Mouse (Mus musculus): ENCODE data around the gene Lsamp. TPM values are rescaled to one million over a fixed set of nuclear protein-coding genes. Genes with fewer than 3 reads are reported as not detected.

Lsamp gene
- polyA plus RNA-seq, 1 experiment from 2014 or later: 0.20 TPM

- WGBS: 62% methylated on average over 2 of the region's 2 CpGs
- ATAC-seq: no peak
- TF ChIP-seq CTCF (IDR thresholded peaks at IDR 0.05): no peak
- TF ChIP-seq EP300 (IDR thresholded peaks at IDR 0.05): no peak
Observed at GRCm38 (mm10) chr16:40075556-40075955, 91.4 kb downstream of the Lsamp start.

GRCm38 (mm10) chr16:40080224-40080623 lies 96.1 kb downstream of the Lsamp start:
- no peaks in the 10 kb centered on the region for H3K4me1 ChIP-seq (ENCODE audit: insufficient read depth, low read depth, low read length)
- no peak overlapping the region for H3K4me3 ChIP-seq (ENCODE audit: low read depth, low read length)
- H3K27ac ChIP-seq (ENCODE audit: low read length): no peak overlapping the region
- no peak for ATAC-seq
- no peaks in the 10 kb centered on the region for H3K9me3 ChIP-seq (ENCODE audit: low read length)
- no peak overlapping the region for H3K4me2 ChIP-seq (replicated peaks; ENCODE audit: low read depth, low read length)
- H3K27me3 ChIP-seq (replicated peaks; ENCODE audit: insufficient read depth, low read length): no peaks in the 10 kb centered on the region
- no peak overlapping the region for H3K9ac ChIP-seq (replicated peaks; ENCODE audit: low read depth)
- H3K36me3 ChIP-seq (ENCODE audit: insufficient read depth, low read length): no peaks in the 10 kb centered on the region
- no peak for DNase-seq (ENCODE audit: low spot score)
- TF ChIP-seq EP300 (IDR thresholded peaks at IDR 0.05) (no peak), CTCF (IDR thresholded peaks at IDR 0.05) (no peak; the same call in 1 of the 2 replicates)
- 65% methylated on average over 3 of the region's 3 CpGs for WGBS

More at GRCm38 (mm10) chr16:40075556-40075955, 91.4 kb downstream of the Lsamp start:
- H3K4me2 ChIP-seq (replicated peaks; ENCODE audit: low read depth, low read length): no peak overlapping the region
- no peak overlapping the region for H3K4me3 ChIP-seq (ENCODE audit: low read depth, low read length)
- no peaks in the 10 kb centered on the region for H3K27me3 ChIP-seq (replicated peaks; ENCODE audit: insufficient read depth, low read length)
- no peak overlapping the region for H3K27ac ChIP-seq (ENCODE audit: low read length)
- no peaks in the 10 kb centered on the region for H3K9me3 ChIP-seq (ENCODE audit: low read length)
- H3K9ac ChIP-seq (replicated peaks; ENCODE audit: low read depth): no peak overlapping the region
- DNase-seq (ENCODE audit: low spot score): no peak
- no peaks in the 10 kb centered on the region for H3K4me1 ChIP-seq (ENCODE audit: insufficient read depth, low read depth, low read length)
- no peaks in the 10 kb centered on the region for H3K36me3 ChIP-seq (ENCODE audit: insufficient read depth, low read length)

GRCm38 (mm10) chr16:40104329-40104728 lies 120.2 kb downstream of the Lsamp start:
- Histone ChIP-seq H3K4me2 (replicated peaks; ENCODE audit: low read depth, low read length) (no peak overlapping the region), H3K4me1 (ENCODE audit: insufficient read depth, low read depth, low read length) (no peaks in the 10 kb centered on the region), H3K27ac (ENCODE audit: low read length) (no peak overlapping the region), H3K9ac (replicated peaks; ENCODE audit: low read depth) (no peak overlapping the region), H3K4me3 (ENCODE audit: low read depth, low read length) (no peak overlapping the region), H3K27me3 (replicated peaks; ENCODE audit: insufficient read depth, low read length) (no peaks in the 10 kb centered on the region), H3K36me3 (ENCODE audit: insufficient read depth, low read length) (no peaks in the 10 kb centered on the region), H3K9me3 (ENCODE audit: low read length) (no peaks in the 10 kb centered on the region)
- TF ChIP-seq CTCF (IDR thresholded peaks at IDR 0.05): no peak
- no peak for TF ChIP-seq EP300 (IDR thresholded peaks at IDR 0.05)
- DNase-seq (ENCODE audit: low spot score): no peak
- no peak for ATAC-seq
- WGBS: 55% methylated on average over 4 of the region's 4 CpGs

GRCm38 (mm10) chr16:40182918-40183317 lies 198.8 kb downstream of the Lsamp start:
- no peak for ATAC-seq
- no peaks in the 10 kb centered on the region for H3K9me3 ChIP-seq (ENCODE audit: low read length)
- no peak overlapping the region for H3K9ac ChIP-seq (replicated peaks; ENCODE audit: low read depth)
- no peak overlapping the region for H3K4me3 ChIP-seq (ENCODE audit: low read depth, low read length)
- H3K4me2 ChIP-seq (replicated peaks; ENCODE audit: low read depth, low read length): no peak overlapping the region
- WGBS: 50% methylated on average over 1 of the region's 1 CpGs
- no peaks in the 10 kb centered on the region for H3K36me3 ChIP-seq (ENCODE audit: insufficient read depth, low read length)
- no peaks in the 10 kb centered on the region for H3K27me3 ChIP-seq (replicated peaks; ENCODE audit: insufficient read depth, low read length)
- DNase-seq (ENCODE audit: low spot score): no peak
- TF ChIP-seq CTCF (IDR thresholded peaks at IDR 0.05) (no peak), EP300 (IDR thresholded peaks at IDR 0.05) (no peak)
- no peaks in the 10 kb centered on the region for H3K4me1 ChIP-seq (ENCODE audit: insufficient read depth, low read depth, low read length)
- H3K27ac ChIP-seq (ENCODE audit: low read length): no peak overlapping the region

- WGBS: 67% methylated on average over 4 of the region's 4 CpGs
- H3K27me3 ChIP-seq (replicated peaks; ENCODE audit: insufficient read depth, low read length): no peaks in the 10 kb centered on the region
- no peak for ATAC-seq
- no peak overlapping the region for H3K27ac ChIP-seq (ENCODE audit: low read length)
- H3K4me1 ChIP-seq (ENCODE audit: insufficient read depth, low read depth, low read length): no peaks in the 10 kb centered on the region
- TF ChIP-seq EP300 (IDR thresholded peaks at IDR 0.05) (no peak), CTCF (IDR thresholded peaks at IDR 0.05) (no peak)
- no peak for DNase-seq (ENCODE audit: low spot score)
- H3K9me3 ChIP-seq (ENCODE audit: low read length): no peaks in the 10 kb centered on the region
- no peaks in the 10 kb centered on the region for H3K36me3 ChIP-seq (ENCODE audit: insufficient read depth, low read length)
- no peak overlapping the region for H3K4me2 ChIP-seq (replicated peaks; ENCODE audit: low read depth, low read length)
- H3K9ac ChIP-seq (replicated peaks; ENCODE audit: low read depth): no peak overlapping the region
- H3K4me3 ChIP-seq (ENCODE audit: low read depth, low read length): no peak overlapping the region
Observed at GRCm38 (mm10) chr16:40187987-40188590, 203.9 kb downstream of the Lsamp start.

- no peaks in the 10 kb centered on the region for H3K9me3 ChIP-seq (ENCODE audit: low read length)
- no peak overlapping the region for H3K4me3 ChIP-seq (ENCODE audit: low read depth, low read length)
- no peak overlapping the region for H3K4me2 ChIP-seq (replicated peaks; ENCODE audit: low read depth, low read length)
- no peaks in the 10 kb centered on the region for H3K4me1 ChIP-seq (ENCODE audit: insufficient read depth, low read depth, low read length)
- no peaks in the 10 kb centered on the region for H3K27me3 ChIP-seq (replicated peaks; ENCODE audit: insufficient read depth, low read length)
- 37% methylated on average over 3 of the region's 3 CpGs for WGBS
- H3K36me3 ChIP-seq (ENCODE audit: insufficient read depth, low read length): no peaks in the 10 kb centered on the region
- ATAC-seq (no peak), DNase-seq (ENCODE audit: low spot score) (no peak)
- TF ChIP-seq CTCF (IDR thresholded peaks at IDR 0.05) (no peak), EP300 (IDR thresholded peaks at IDR 0.05) (no peak)
- H3K27ac ChIP-seq (ENCODE audit: low read length): no peak overlapping the region
- H3K9ac ChIP-seq (replicated peaks; ENCODE audit: low read depth): no peak overlapping the region
Observed at GRCm38 (mm10) chr16:40194401-40194800, 210.2 kb downstream of the Lsamp start.

GRCm38 (mm10) chr16:40194839-40195238 lies 210.7 kb downstream of the Lsamp start:
- Histone ChIP-seq H3K9ac (replicated peaks; ENCODE audit: low read depth) (no peak overlapping the region), H3K27ac (ENCODE audit: low read length) (no peak overlapping the region), H3K4me2 (replicated peaks; ENCODE audit: low read depth, low read length) (no peak overlapping the region), H3K4me3 (ENCODE audit: low read depth, low read length) (no peak overlapping the region), H3K36me3 (ENCODE audit: insufficient read depth, low read length) (no peaks in the 10 kb centered on the region), H3K27me3 (replicated peaks; ENCODE audit: insufficient read depth, low read length) (no peaks in the 10 kb centered on the region), H3K4me1 (ENCODE audit: insufficient read depth, low read depth, low read length) (no peaks in the 10 kb centered on the region), H3K9me3 (ENCODE audit: low read length) (no peaks in the 10 kb centered on the region)
- ATAC-seq: no peak
- TF ChIP-seq CTCF (IDR thresholded peaks at IDR 0.05) (no peak), EP300 (IDR thresholded peaks at IDR 0.05) (no peak)
- no peak for DNase-seq (ENCODE audit: low spot score)
- WGBS: 46% methylated on average over 2 of the region's 2 CpGs
